Mouse (Mus musculus): ENCODE data around the gene Cdkn2d.

The Cdkn2d gene

DNA sequence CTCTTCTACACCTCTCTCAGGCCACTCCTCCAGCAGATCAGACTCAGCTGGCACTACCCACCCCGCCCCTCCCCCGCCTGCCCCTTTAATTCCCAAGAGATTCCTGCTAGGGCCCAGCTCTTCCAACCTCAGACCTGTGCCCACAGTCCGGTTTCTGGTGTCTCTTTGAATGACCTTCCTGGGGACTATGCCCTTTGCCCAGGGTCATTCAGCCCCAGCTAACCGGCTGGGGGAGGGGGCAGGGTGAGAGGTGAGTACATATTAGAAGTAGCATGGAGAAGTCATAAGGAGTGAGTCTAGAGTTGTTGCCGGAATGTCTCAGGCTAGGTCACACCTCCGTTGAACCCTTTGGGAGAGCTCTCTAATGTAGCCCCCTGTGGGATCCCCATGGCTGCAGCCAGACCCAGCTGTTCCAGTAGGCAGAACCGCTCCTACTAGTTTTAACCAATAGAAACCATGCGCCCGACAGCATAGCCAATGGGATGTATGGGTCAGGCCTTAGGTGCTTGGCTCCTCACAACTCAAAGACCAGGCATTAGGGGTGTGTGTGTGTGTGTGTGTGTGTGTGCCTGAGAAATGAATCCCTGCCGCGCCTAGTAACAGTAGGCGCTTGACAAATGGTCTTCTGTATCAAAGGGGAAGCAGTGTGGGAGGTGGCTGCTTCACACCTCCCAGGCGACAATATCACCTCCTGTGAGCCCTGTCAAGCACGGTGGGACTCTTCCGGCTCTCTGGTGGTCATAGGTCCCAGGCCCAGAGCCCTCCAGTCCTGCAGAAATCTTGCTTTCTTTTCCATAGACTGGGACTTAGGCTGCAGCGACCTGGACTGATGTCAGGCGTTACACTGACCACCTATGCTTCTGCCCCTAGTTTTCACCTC lies 41.3 kb downstream of the Cdkn2d start:
- intact Hi-C loops (cut with DNase I): loop anchor here (10.0 kb wide), 1 partner anchor 105 kb away; no protein-coding TSS in a partner anchor

DNA sequence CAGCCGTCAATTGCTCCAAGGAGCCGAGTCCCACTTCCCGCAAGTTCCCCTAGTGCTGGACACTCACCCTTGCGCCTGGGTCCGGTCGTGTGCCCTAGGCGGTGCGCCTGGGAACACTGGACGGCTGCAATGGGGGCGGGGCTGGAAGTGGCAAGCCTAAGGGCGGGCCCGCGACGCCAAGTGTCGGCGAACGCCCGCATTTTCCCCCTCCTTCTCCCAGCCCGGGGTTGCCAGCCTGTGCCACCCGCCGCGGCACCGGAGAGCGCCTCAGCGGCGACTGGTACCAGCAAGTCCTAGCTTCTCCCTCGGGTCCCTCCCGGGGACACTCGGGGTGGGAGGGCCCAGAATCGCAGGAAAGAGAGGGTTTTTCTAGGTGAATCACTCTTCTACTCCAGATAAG lies 42.9 kb downstream of the Cdkn2d start, which contains the start of gene S1pr5:
S1pr5 (minus strand) TSS at position 118 of the 400 bp plus-strand sequence.
- intact Hi-C loops (cut with DNase I): loop anchor here (10.0 kb wide), 1 partner anchor 106 kb away; no protein-coding TSS in a partner anchor

DNA sequence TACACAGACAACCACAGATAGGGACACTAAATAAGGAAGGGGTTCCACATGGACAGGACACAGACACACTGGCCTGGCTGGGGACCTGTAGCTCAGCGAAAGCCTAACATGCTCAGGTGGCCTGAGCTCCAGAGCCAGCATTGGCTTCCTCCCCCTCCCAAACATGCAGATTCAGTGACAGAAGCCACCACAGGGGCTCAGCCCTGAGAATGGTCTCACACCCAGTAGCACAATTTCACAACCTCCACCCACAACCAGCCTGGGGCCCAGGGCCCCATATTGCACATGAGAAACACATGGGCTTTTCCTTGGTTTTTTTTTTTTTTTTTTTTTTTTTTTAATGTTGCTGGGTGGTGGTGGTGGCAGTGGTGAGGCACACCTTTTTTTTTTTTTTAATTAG lies 44.9 kb downstream of the Cdkn2d start:
- intact Hi-C loops (cut with DNase I): loop anchor here (10.0 kb wide), 1 partner anchor 108 kb away; no protein-coding TSS in a partner anchor

DNA sequence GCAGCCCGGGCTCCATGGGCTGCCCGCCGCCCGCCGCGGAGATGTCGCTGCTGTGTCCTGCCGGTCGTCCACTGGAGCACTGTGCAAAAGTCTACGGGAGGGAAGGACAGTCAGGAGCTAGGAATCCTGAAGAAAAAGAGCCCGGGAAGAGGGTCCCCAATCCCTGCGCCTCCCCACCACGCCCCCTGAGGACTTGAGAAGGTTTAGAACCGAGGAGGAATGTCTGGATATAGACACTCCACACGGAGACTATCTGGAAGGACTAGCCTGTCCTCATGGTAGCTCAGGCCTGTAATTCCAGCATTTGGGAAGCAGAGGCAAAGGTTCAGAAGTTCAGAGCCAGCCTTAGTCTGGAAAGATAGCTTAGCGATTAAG lies 46.1 kb downstream of the Cdkn2d start:
- intact Hi-C loops (cut with DNase I): loop anchor here (10.0 kb wide), 1 partner anchor 110 kb away; no protein-coding TSS in a partner anchor

- intact Hi-C loops (cut with DNase I): loop anchor here (10.0 kb wide), 1 partner anchor 110 kb away; no protein-coding TSS in a partner anchor
Observed at GRCm38 (mm10) chr9:21244428-21245112, 46.6 kb downstream of the Cdkn2d start.

- intact Hi-C loops (cut with DNase I): loop anchor here (10.0 kb wide), 1 partner anchor 111 kb away; no protein-coding TSS in a partner anchor
Observed at GRCm38 (mm10) chr9:21243826-21244427, 47.3 kb downstream of the Cdkn2d start.

DNA sequence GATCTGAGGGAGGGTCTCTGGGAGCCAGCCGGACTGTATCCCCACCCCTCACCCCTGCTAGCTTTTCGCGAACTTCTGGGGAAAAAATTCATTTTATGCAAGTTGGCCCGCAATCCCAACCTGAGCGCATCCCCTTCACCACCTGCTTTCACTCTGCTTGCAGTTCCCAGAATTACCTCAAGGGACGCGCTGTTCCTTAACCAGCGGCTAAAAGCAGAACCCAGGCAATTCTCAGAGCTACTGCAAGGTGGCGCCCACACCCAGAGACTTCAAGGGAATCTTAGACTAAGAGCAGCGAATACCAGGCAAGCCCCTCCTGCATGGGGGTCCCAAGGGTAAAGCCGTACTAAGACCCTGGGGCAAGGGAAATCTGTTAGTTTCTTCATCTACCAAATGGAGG lies 49.9 kb downstream of the Cdkn2d start:
- intact Hi-C loops (cut with DNase I): loop anchor here (10.0 kb wide), 1 partner anchor 113 kb away; no protein-coding TSS in a partner anchor

- intact Hi-C loops (cut with DNase I): no loop called here
Observed at GRCm38 (mm10) chr9:21239465-21239848, 51.8 kb downstream of the Cdkn2d start.

DNA sequence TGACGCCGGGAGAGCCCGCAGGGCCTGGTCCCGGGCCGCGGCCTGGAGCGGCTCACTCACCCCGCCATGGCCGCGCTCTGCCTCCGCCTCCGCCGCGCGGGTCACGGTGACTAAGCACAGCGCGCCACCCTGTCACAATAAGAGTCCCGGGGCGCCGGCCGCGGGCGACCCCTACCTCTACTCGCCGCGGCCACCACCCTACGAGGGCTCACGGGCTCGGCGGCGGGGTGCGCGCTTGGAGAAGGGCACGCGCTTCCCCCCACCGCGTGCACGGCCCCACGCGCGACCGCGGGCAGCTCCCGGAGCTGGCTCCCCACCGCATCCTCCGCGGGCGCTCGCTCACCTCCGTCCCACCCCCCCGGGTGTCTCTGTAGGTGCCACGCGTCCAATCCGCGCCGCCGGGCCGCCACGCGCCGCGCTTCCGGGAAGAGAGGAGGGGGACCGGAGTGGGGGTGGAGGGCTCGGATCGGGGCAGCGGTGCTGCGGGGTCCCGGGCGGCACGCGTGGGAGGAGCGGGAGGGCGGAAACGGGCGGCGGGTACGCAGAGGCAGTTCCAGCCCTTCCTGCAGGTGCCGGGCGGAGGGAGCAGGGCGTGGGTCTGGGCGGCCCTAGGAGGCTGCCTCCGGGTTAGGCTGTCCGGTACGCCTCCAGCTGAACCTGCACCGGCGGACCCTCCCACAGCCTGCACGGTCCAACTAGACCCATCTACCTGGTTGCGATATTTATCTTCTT lies 52.3 kb downstream of the Cdkn2d start, which contains the start of gene Keap1:
Keap1 (minus strand) TSS at position 629 of the 732 bp plus-strand sequence.
- intact Hi-C loops (cut with DNase I): no loop called here

Measured in adrenal gland (tissue).